Mouse (Mus musculus) thymus, postnatal 25 days (tissue): ENCODE results near the gene Crk.

Experiments used
- DNase-seq: peaks from one replicate; pipeline ENCODE4 v3.0.0; 2022

Gene Crk

GRCm38 (mm10) chr11:75655621-75656545 lies 23.2 kb upstream of the Crk start:
- peak; percentile 69 for DNase-seq

- peak; percentile 9 for DNase-seq
Observed at GRCm38 (mm10) chr11:75656621-75657590, 22.2 kb upstream of the Crk start.

GRCm38 (mm10) chr11:75657841-75658240 lies 21.2 kb upstream of the Crk start:
- DNase-seq = no peak

- DNase-seq = no peak
Observed at GRCm38 (mm10) chr11:75658311-75658710, 20.7 kb upstream of the Crk start.

GRCm38 (mm10) chr11:75658996-75659750 lies 19.9 kb upstream of the Crk start:
- no peak for DNase-seq

GRCm38 (mm10) chr11:75660081-75660590 lies 18.9 kb upstream of the Crk start:
- no peak for DNase-seq

- DNase-seq = no peak
Observed at GRCm38 (mm10) chr11:75660941-75661800, 17.9 kb upstream of the Crk start.

GRCm38 (mm10) chr11:75662131-75662530 lies 16.9 kb upstream of the Crk start:
- no peak for DNase-seq

GRCm38 (mm10) chr11:75666296-75666695 lies 12.8 kb upstream of the Crk start:
- no peak for DNase-seq

- DNase-seq = no peak
Observed at GRCm38 (mm10) chr11:75668621-75669020, 10.4 kb upstream of the Crk start.

GRCm38 (mm10) chr11:75669176-75669852 lies 9.7 kb upstream of the Crk start:
- no peak for DNase-seq

- no peak for DNase-seq
Observed at GRCm38 (mm10) chr11:75669853-75670200, 9.2 kb upstream of the Crk start.

- DNase-seq = no peak
Observed at GRCm38 (mm10) chr11:75671426-75672180, 7.5 kb upstream of the Crk start.

GRCm38 (mm10) chr11:75673411-75673810 lies 5.6 kb upstream of the Crk start:
- DNase-seq = no peak

GRCm38 (mm10) chr11:75674875-75675274 lies 4.2 kb upstream of the Crk start:
- DNase-seq = no peak

- peak; percentile 10 for DNase-seq
Observed at GRCm38 (mm10) chr11:75677881-75678746, 945 bp upstream of the Crk start.

GRCm38 (mm10) chr11:75679439-75680171 lies 546 bp downstream of the Crk start:
- DNase-seq = no peak

GRCm38 (mm10) chr11:75684462-75684861 lies 5.4 kb downstream of the Crk start:
- DNase-seq = no peak
